Mouse (Mus musculus): ENCODE data around the gene Rhou. TPM values are rescaled to one million over a fixed set of nuclear protein-coding genes. Genes with fewer than 3 reads are reported as not detected.

Gene Rhou
- polyA plus RNA-seq (2017; shearing (Covaris generic)) = not detected

GRCm38 (mm10) chr8:123653308-123653993, at the start of gene Rhou:
Gene Rhou, plus strand, starts transcription at chr8:123653929.

Other genes starting within 250 kb of the Rhou start
- gene Mc1r, start 246.8 kb upstream of the Rhou start, polyA plus RNA-seq (2017; shearing (Covaris generic)) = not detected
- not detected for gene Tubb3, start 242.5 kb upstream of the Rhou start, polyA plus RNA-seq (2017; shearing (Covaris generic))
- 17.4 TPM for gene Def8, start 230.4 kb upstream of the Rhou start, polyA plus RNA-seq (2017; shearing (Covaris generic))
- gene Afg3l1, start 176.0 kb upstream of the Rhou start, polyA plus RNA-seq (2017; shearing (Covaris generic)) = 82.0 TPM
- gene Dbndd1, start 138.5 kb upstream of the Rhou start, polyA plus RNA-seq (2017; shearing (Covaris generic)) = 0.35 TPM
- 10.0 TPM for gene Gas8, start 135.1 kb upstream of the Rhou start, polyA plus RNA-seq (2017; shearing (Covaris generic))
- gene Rab4a, start 152.1 kb downstream of the Rhou start, polyA plus RNA-seq (2017; shearing (Covaris generic)) = 19.3 TPM
- 4.1 TPM for gene Ccsap, start 206.3 kb downstream of the Rhou start, polyA plus RNA-seq (2017; shearing (Covaris generic))
- gene Acta1, start 240.8 kb downstream of the Rhou start, polyA plus RNA-seq (2017; shearing (Covaris generic)) = not detected

Measured in inflammation-experienced regulatory T-cells, adult 16 weeks (primary cell).